Mouse (Mus musculus): Measurements from ENCODE around the gene Olfr481.

DNA sequence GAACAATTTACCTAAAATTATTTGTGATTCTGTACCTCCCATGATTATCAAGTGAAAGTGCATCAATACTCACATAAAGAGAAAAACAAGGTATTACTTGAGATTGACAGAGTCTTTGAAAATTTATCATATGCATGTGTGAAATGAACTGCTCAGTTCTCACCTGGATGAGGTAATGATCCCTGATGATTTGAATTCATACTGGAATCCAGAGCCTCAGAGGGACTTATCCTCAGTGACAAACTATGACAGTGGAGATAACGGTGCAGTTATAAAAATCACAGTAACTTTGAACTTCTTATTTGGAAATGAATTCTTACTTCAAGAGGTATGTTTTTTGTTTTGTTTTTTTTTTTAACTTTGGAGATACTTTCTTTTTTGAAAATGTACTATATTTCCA is 20.9 kb downstream of the Olfr481 start, which contains the start of gene Olfr483:
- TF ChIP-seq CTCF (IDR thresholded peaks at IDR 0.05; ENCODE audit: control insufficient read depth, insufficient read depth, insufficient replicate concordance, low read depth, low read length) (no peak), POLR2A (IDR thresholded peaks at IDR 0.05; ENCODE audit: control insufficient read depth, low read depth, low read length) (no peak)

Data from testis, adult 2 months (tissue).